Mouse (Mus musculus) embryonic facial prominence, embryonic 13.5 days (tissue): Measurements from ENCODE around the gene Dgkd. TPM values are rescaled to one million over a fixed set of nuclear protein-coding genes. Genes with fewer than 3 reads are reported as not detected.
A peak's percentile ranks its signal among the peaks of the same experiment; 100 is the strongest.

Experiments used
- ATAC-seq: fragments of 200-750 bp; cut with Nextera tagmentation; 2 replicates; pipeline ENCODE4 v1.8.0; 2017; ENCODE audit warnings: low read depth; ENCODE audit not compliant: insufficient number of reproducible peaks, insufficient read depth, low FRiP score, low TSS enrichment
- H3K27ac ChIP-seq: fragments of 300-500 bp; sonication (generic); 2 replicates; pipeline ENCODE4 v1.5.1; 2015; ENCODE audit warnings: moderate library complexity, mild to moderate bottlenecking, inconsistent platforms
- H3K27me3 ChIP-seq: fragments of 300-500 bp; sonication (generic); 2 replicates; pipeline ENCODE4 v1.6.1; 2015; ENCODE audit warnings: mild to moderate bottlenecking, inconsistent platforms
- H3K36me3 ChIP-seq: fragments of 300-500 bp; sonication (generic); 2 replicates; pipeline ENCODE4 v1.6.1; 2015; ENCODE audit warnings: mild to moderate bottlenecking, inconsistent platforms
- H3K4me1 ChIP-seq: fragments of 300-500 bp; sonication (generic); 2 replicates; pipeline ENCODE4 v1.6.1; 2015; ENCODE audit warnings: inconsistent platforms
- H3K4me2 ChIP-seq: fragments of 300-500 bp; sonication (generic); 2 replicates; pipeline ENCODE4 v1.6.1; 2015; ENCODE audit warnings: moderate library complexity, mild to moderate bottlenecking, inconsistent platforms
- H3K4me3 ChIP-seq: fragments of 300-500 bp; sonication (generic); 2 replicates; pipeline ENCODE4 v1.5.1; 2015; ENCODE audit warnings: mild to moderate bottlenecking, inconsistent platforms
- H3K9ac ChIP-seq: fragments of 300-500 bp; sonication (generic); 2 replicates; pipeline ENCODE4 v1.6.1; 2015; ENCODE audit warnings: mild to moderate bottlenecking, inconsistent platforms
- H3K9me3 ChIP-seq: fragments of 300-500 bp; sonication (generic); 2 replicates; pipeline ENCODE4 v1.6.1; 2016; ENCODE audit warnings: inconsistent platforms
- WGBS: fragments of 180-500 bp; shearing (Covaris S2); methylation state at CpG from one replicate; pipeline ENCODE4 v1.1.7; 2015; ENCODE audit warnings: mixed read lengths; 5-methylcytosine and 5-hydroxymethylcytosine counted together
- polyA plus RNA-seq: library from polyadenylated mRNA; unstranded; fragments of >200 nt; fragmentation: Nextera tagmentation; extraction: Ambion mirVana; gene quantifications from 2 replicates; pipeline ENCODE4 v1.2.1, GENCODE M21; 2015

Gene Dgkd
- polyA plus RNA-seq, 1 experiment from 2014 or later = 28.8 TPM

- Histone ChIP-seq H3K9ac (no peak overlapping the region), H3K36me3 (no peaks in the 10 kb centered on the region), H3K27ac (no peak overlapping the region), H3K27me3 (no peaks in the 10 kb centered on the region), H3K9me3 (no peaks in the 10 kb centered on the region), H3K4me2 (no peak overlapping the region), H3K4me1 (peaks cover 8% of the 10 kb centered on the region), H3K4me3 (no peak overlapping the region)
- no peak for ATAC-seq
- WGBS = 70% methylated on average over 9 of the region's 9 CpGs
These were observed 24.9 kb upstream of the Dgkd start for GRCm38 (mm10) chr1:87828185-87828584.

GRCm38 (mm10) chr1:87828926-87829580 is 24.0 kb upstream of the Dgkd start:
- H3K4me2 ChIP-seq = no peak overlapping the region
- H3K4me3 ChIP-seq = no peak overlapping the region
- H3K27me3 ChIP-seq = no peaks in the 10 kb centered on the region
- H3K9ac ChIP-seq = no peak overlapping the region
- peak overlapping the region; percentile 7; the same call in 1 of the 2 replicates for H3K27ac ChIP-seq
- 40% methylated on average over 7 of the region's 7 CpGs for WGBS
- peaks cover 8% of the 10 kb centered on the region for H3K4me1 ChIP-seq
- no peaks in the 10 kb centered on the region for H3K9me3 ChIP-seq
- no peaks in the 10 kb centered on the region for H3K36me3 ChIP-seq
- no peak for ATAC-seq

GRCm38 (mm10) chr1:87829621-87830211 is 23.4 kb upstream of the Dgkd start:
- H3K9me3 ChIP-seq = no peaks in the 10 kb centered on the region
- H3K4me1 ChIP-seq = peaks cover 8% of the 10 kb centered on the region
- no peak overlapping the region for H3K4me2 ChIP-seq
- ATAC-seq = no peak
- H3K9ac ChIP-seq = no peak overlapping the region
- H3K4me3 ChIP-seq = no peak overlapping the region
- H3K27me3 ChIP-seq = no peaks in the 10 kb centered on the region
- H3K27ac ChIP-seq = peak overlapping the region; percentile 7; the same call in 1 of the 2 replicates
- H3K36me3 ChIP-seq = no peaks in the 10 kb centered on the region
- WGBS = 57% methylated on average over 6 of the region's 6 CpGs

- Histone ChIP-seq H3K9me3 (no peaks in the 10 kb centered on the region), H3K27me3 (no peaks in the 10 kb centered on the region), H3K9ac (no peak overlapping the region), H3K36me3 (no peaks in the 10 kb centered on the region), H3K4me3 (no peak overlapping the region), H3K4me1 (peaks cover 9% of the 10 kb centered on the region), H3K4me2 (no peak overlapping the region), H3K27ac (0 out of 2 replicates have a peak overlapping the region, but pooled peaks have one; percentile 39)
- no peak for ATAC-seq
- WGBS = 70% methylated on average over 1 of the region's 1 CpGs
These were observed 16.6 kb upstream of the Dgkd start for GRCm38 (mm10) chr1:87836453-87836852.

GRCm38 (mm10) chr1:87837018-87837417 is 16.1 kb upstream of the Dgkd start:
- ATAC-seq = no peak
- no peak overlapping the region for H3K4me3 ChIP-seq
- no peaks in the 10 kb centered on the region for H3K9me3 ChIP-seq
- peaks cover 9% of the 10 kb centered on the region for H3K4me1 ChIP-seq
- H3K9ac ChIP-seq = no peak overlapping the region
- peak overlapping the region; percentile 74 for H3K27ac ChIP-seq
- WGBS = 28% methylated on average over 5 of the region's 5 CpGs
- H3K27me3 ChIP-seq = no peaks in the 10 kb centered on the region
- no peaks in the 10 kb centered on the region for H3K36me3 ChIP-seq
- H3K4me2 ChIP-seq = no peak overlapping the region

GRCm38 (mm10) chr1:87840411-87841208 is 12.5 kb upstream of the Dgkd start:
- 62% methylated on average over 11 of the region's 11 CpGs for whole genome bisulfite sequencing
- peaks cover 9% of the 10 kb centered on the region for H3K4me1 ChIP-seq
- no peak for ATAC-seq
- no peak overlapping the region for H3K9ac ChIP-seq
- no peak overlapping the region for H3K4me3 ChIP-seq
- no peaks in the 10 kb centered on the region for H3K27me3 ChIP-seq
- H3K9me3 ChIP-seq = no peaks in the 10 kb centered on the region
- no peak overlapping the region for H3K27ac ChIP-seq
- H3K4me2 ChIP-seq = no peak overlapping the region
- no peaks in the 10 kb centered on the region for H3K36me3 ChIP-seq

GRCm38 (mm10) chr1:87846801-87847474 is 6.1 kb upstream of the Dgkd start:
- peaks cover 20% of the 10 kb centered on the region for H3K4me1 ChIP-seq
- no peaks in the 10 kb centered on the region for H3K27me3 ChIP-seq
- 10% methylated on average over 2 of the region's 2 CpGs for WGBS
- H3K9ac ChIP-seq = no peak overlapping the region
- H3K9me3 ChIP-seq = no peaks in the 10 kb centered on the region
- peak overlapping the region; percentile 69 for H3K27ac ChIP-seq
- H3K4me2 ChIP-seq = no peak overlapping the region
- H3K36me3 ChIP-seq = no peaks in the 10 kb centered on the region
- ATAC-seq = no peak
- H3K4me3 ChIP-seq = no peak overlapping the region

GRCm38 (mm10) chr1:87847475-87848168 is 5.5 kb upstream of the Dgkd start:
- WGBS = 33% methylated on average over 4 of the region's 4 CpGs
- H3K27ac ChIP-seq = peak overlapping the region; percentile 19; the same call in 1 of the 2 replicates
- no peak for ATAC-seq
- H3K9ac ChIP-seq = no peak overlapping the region
- H3K4me3 ChIP-seq = no peak overlapping the region
- H3K9me3 ChIP-seq = no peaks in the 10 kb centered on the region
- H3K27me3 ChIP-seq = no peaks in the 10 kb centered on the region
- no peak overlapping the region for H3K4me2 ChIP-seq
- no peaks in the 10 kb centered on the region for H3K36me3 ChIP-seq
- H3K4me1 ChIP-seq = peaks cover 26% of the 10 kb centered on the region

- Histone ChIP-seq H3K4me1 (peaks cover 29% of the 10 kb centered on the region), H3K27me3 (no peaks in the 10 kb centered on the region), H3K4me3 (no peak overlapping the region), H3K9me3 (no peaks in the 10 kb centered on the region), H3K27ac (no peak overlapping the region), H3K36me3 (no peaks in the 10 kb centered on the region), H3K4me2 (no peak overlapping the region), H3K9ac (no peak overlapping the region)
- ATAC-seq = no peak
- WGBS = 52% methylated on average over 11 of the region's 11 CpGs
These were observed 4.7 kb upstream of the Dgkd start for GRCm38 (mm10) chr1:87848237-87848996.

GRCm38 (mm10) chr1:87849278-87849677 is 3.8 kb upstream of the Dgkd start:
- Histone ChIP-seq H3K9ac (no peak overlapping the region), H3K9me3 (no peaks in the 10 kb centered on the region), H3K4me1 (peaks cover 34% of the 10 kb centered on the region), H3K4me2 (no peak overlapping the region), H3K27ac (no peak overlapping the region), H3K4me3 (no peak overlapping the region), H3K27me3 (no peaks in the 10 kb centered on the region), H3K36me3 (no peaks in the 10 kb centered on the region)
- WGBS = 60% methylated on average over 5 of the region's 5 CpGs
- no peak for ATAC-seq
